Mouse (Mus musculus): Measurements from ENCODE around the gene Bcl3. TPM values are rescaled to one million over a fixed set of nuclear protein-coding genes. Genes with fewer than 3 reads are reported as not detected.

Gene Bcl3
- polyA plus RNA-seq, 1 experiment from 2014 or later = 0.67 TPM

Other genes starting within 250 kb of the Bcl3 start
- gene Zfp296, start 245.5 kb downstream of the Bcl3 start, polyA plus RNA-seq (2014; fragmentation: Nextera tagmentation; extraction: Ambion mirVana) = 0.10 and 0.20 TPM in 2 replicates
- gene Gemin7, start 245.2 kb downstream of the Bcl3 start, polyA plus RNA-seq (2014; fragmentation: Nextera tagmentation; extraction: Ambion mirVana) = 152 and 161 TPM in 2 replicates
- gene Clasrp, start 218.3 kb downstream of the Bcl3 start, polyA plus RNA-seq (2014; fragmentation: Nextera tagmentation; extraction: Ambion mirVana) = 44.6 and 46.1 TPM in 2 replicates
- gene Relb, start 193.3 kb downstream of the Bcl3 start, polyA plus RNA-seq (2014; fragmentation: Nextera tagmentation; extraction: Ambion mirVana) = 3.7 and 4.3 TPM in 2 replicates
- gene Clptm1, start 157.7 kb downstream of the Bcl3 start, polyA plus RNA-seq (2014; fragmentation: Nextera tagmentation; extraction: Ambion mirVana) = 89.7 and 94.1 TPM in 2 replicates
- not detected in 2 replicates for gene Apoc2, start 144.8 kb downstream of the Bcl3 start, polyA plus RNA-seq (2014; fragmentation: Nextera tagmentation; extraction: Ambion mirVana)
- gene Gm44805, start 141.3 kb downstream of the Bcl3 start, polyA plus RNA-seq (2014; fragmentation: Nextera tagmentation; extraction: Ambion mirVana) = not detected in 2 replicates
- not detected in 2 replicates for gene Apoc4, start 141.3 kb downstream of the Bcl3 start, polyA plus RNA-seq (2014; fragmentation: Nextera tagmentation; extraction: Ambion mirVana)
- gene Apoc1, start 130.1 kb downstream of the Bcl3 start, polyA plus RNA-seq (2014; fragmentation: Nextera tagmentation; extraction: Ambion mirVana) = 1.9 and 3.2 TPM in 2 replicates
- 180 and 196 TPM in 2 replicates for gene Apoe, start 123.6 kb downstream of the Bcl3 start, polyA plus RNA-seq (2014; fragmentation: Nextera tagmentation; extraction: Ambion mirVana)
- gene Tomm40, start 107.3 kb downstream of the Bcl3 start, polyA plus RNA-seq (2014; fragmentation: Nextera tagmentation; extraction: Ambion mirVana) = 113 and 138 TPM in 2 replicates
- gene Nectin2, start 72.3 kb downstream of the Bcl3 start, polyA plus RNA-seq (2014; fragmentation: Nextera tagmentation; extraction: Ambion mirVana) = 48.0 and 52.8 TPM in 2 replicates
- 11.7 and 13.2 TPM in 2 replicates for gene Bcam, start 51.8 kb downstream of the Bcl3 start, polyA plus RNA-seq (2014; fragmentation: Nextera tagmentation; extraction: Ambion mirVana)
- not detected in 2 replicates for gene Cblc, start 26.0 kb downstream of the Bcl3 start, polyA plus RNA-seq (2014; fragmentation: Nextera tagmentation; extraction: Ambion mirVana)
- 0.22 TPM in 1 of 2 replicates, not detected in the other for gene Gm19345, start 29.2 kb upstream of the Bcl3 start, polyA plus RNA-seq (2014; fragmentation: Nextera tagmentation; extraction: Ambion mirVana)
- not detected in 2 replicates for gene Ceacam16, start 38.5 kb upstream of the Bcl3 start, polyA plus RNA-seq (2014; fragmentation: Nextera tagmentation; extraction: Ambion mirVana)
- not detected in 2 replicates for gene Ceacam19, start 65.2 kb upstream of the Bcl3 start, polyA plus RNA-seq (2014; fragmentation: Nextera tagmentation; extraction: Ambion mirVana)
- gene Pvr, start 98.4 kb upstream of the Bcl3 start, polyA plus RNA-seq (2014; fragmentation: Nextera tagmentation; extraction: Ambion mirVana) = 2.8 and 3.0 TPM in 2 replicates
- 0.20 TPM in 1 of 2 replicates, not detected in the other for gene Igsf23, start 128.0 kb upstream of the Bcl3 start, polyA plus RNA-seq (2014; fragmentation: Nextera tagmentation; extraction: Ambion mirVana)
- not detected in 2 replicates for gene Ceacam20, start 142.6 kb upstream of the Bcl3 start, polyA plus RNA-seq (2014; fragmentation: Nextera tagmentation; extraction: Ambion mirVana)
- gene Nlrp9b, start 168.7 kb upstream of the Bcl3 start, polyA plus RNA-seq (2014; fragmentation: Nextera tagmentation; extraction: Ambion mirVana) = not detected in 2 replicates